Mouse (Mus musculus): ENCODE data around the gene Ubash3b. TPM values are rescaled to one million over a fixed set of nuclear protein-coding genes. Genes with fewer than 3 reads are reported as not detected.

Gene Ubash3b
- total RNA-seq, 4 experiments from 2014 or later = 2.0 to 2.3 (median 2.1) TPM

- DNase-seq = no peak
Observed at GRCm38 (mm10) chr9:41050331-41051079, 111.0 kb downstream of the Ubash3b start.

- DNase-seq = no peak
Observed at GRCm38 (mm10) chr9:41049282-41049681, 112.2 kb downstream of the Ubash3b start.

- DNase-seq = no peak
Observed at GRCm38 (mm10) chr9:41048820-41049219, 112.7 kb downstream of the Ubash3b start.

- DNase-seq = no peak
Observed at GRCm38 (mm10) chr9:41048216-41048615, 113.3 kb downstream of the Ubash3b start.

DNA sequence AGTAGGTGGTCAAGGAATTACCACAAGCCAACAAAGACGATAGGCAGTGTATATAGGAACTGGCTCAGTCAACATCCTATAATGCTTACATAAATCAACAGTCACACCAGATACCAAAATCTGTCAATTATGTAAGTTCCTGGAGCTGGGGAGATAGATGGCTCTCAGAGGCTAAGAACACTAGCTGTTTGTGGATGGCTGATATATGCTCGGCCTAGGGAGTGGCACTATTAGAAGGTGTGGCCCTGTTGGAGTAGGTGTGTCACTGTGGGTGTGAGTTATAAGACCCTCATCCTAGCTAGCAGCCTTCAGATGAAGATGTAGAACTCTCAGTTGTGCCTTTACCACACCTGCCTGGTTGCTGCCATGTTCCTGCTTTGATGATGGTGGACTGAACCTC lies 113.8 kb downstream of the Ubash3b start:
- no peak for DNase-seq

DNA sequence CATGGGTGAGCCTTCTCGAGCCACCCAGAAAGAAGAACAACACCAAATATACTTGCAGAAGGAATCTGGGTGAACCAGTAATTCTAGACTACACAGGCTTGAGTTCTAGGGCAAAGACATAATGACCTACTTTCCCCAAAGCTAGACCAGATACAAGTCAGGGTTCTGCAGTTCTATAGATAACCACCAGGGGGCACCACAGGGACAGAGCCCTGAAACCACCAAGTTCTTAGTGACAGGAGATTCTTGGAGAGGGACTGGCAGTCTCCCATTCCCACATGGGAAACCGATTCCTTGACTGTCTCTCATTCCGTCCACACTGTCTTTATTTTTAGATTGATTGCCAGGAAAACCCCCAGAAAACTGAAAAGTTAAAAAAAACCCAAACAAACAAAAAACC lies 116.9 kb downstream of the Ubash3b start:
- peak; percentile 77 for DNase-seq

DNA sequence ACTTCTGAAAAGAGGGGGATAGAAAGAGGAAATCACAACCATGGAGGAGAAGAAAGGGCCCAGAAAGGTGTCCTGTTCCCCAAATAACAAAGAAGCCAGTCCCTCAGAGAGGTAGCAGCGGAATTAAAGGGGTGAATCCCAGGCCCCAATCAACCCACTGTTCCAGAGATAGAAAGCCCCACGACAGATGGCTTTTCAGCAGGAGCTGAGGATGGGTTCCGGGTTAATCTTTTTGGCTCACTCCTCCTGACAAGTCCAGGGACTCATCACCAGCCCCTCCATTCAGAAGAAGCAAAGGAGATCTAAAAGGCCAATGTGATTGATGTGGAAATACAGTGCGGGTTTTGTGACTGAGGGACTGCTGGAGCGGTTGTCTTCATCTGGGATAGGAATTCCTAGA lies 117.9 kb downstream of the Ubash3b start:
- no peak for DNase-seq

DNA sequence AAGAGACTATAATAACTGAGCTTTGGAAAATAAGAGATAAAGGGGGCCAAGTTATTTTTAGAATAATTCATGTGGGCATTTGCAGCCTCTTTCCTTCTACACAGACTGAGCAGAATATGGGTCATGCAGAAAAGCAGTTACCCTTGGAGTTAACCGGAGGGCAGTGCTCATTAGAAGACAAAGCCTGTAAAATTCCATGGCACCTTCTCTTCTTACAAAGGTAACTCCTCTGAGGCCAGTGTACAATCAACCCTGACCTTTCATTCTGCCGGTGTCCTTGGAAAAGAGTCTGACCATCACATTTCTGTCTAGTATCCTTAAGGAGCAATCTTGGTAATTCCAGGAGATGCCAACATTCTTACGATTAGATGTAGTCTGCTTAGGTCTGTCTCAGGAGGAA lies 120.1 kb downstream of the Ubash3b start:
- no peak for DNase-seq

DNA sequence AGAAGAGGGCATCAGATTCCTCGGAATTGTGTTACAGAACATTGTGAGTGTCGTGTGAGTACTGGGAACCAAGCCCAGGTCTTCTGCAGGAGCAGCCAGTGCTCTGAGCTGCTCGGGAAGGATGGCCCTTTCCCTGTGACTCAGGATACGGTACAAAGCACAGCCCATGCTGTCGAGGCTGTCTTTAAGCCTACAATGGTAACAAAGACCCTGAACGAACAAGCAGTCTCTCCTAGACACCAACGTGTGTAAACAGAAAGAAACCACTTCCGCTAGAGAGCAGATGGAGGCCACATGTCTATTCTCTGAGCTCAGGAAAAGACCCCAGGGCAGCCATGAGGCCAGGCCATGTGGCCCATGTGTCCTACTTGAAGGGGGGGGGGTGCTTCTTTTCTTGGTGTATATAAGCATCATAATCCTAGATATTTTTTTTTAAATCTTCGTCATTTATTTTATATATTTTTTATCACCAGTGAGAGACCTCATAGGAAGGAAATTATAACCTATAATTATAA lies 123.3 kb downstream of the Ubash3b start:
- DNase-seq = no peak

DNA sequence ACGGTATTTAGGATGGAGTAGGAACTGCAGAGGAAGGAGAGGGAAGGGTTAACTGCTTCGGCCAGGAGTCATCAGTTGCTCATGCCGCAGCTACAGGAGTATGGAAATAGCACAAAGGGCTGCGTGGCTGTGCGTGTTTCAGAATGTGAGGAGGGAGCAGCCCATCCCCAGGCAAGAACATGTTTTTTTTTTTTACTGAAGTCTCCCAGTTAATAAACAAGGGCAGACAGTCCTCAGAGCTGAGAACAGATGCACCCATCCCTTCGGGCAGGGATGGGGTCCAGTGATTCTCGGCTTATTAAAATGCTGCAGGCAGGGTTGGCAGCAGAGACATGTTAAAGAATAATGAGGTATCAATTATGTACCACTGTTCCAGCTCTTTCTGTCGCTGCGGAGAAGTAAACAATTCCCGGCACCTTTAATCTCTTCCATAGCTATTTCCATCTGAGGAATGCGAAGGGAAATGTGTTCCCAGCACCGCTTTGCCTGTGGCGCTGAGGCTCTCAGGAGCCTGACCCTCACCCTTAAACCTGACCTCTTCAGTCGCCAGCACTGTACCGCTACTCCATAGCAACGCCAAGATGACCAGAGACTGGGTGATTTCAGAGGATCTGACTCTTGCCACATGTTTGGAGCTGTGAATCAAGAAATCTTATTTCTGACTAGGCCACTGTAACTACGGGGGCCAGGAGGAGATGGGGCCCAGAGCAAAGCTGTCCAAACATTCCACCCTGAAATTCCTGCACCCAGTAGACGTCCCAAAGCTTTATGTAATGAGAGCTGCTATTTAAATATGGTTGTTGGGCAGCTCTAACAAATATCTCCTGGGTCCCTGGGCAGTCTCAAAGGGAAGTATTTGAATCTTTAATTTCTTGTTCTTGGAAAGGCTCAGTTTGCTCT lies 129.7 kb downstream of the Ubash3b start:
- no peak for DNase-seq

GRCm38 (mm10) chr9:41029827-41030226 lies 131.7 kb downstream of the Ubash3b start:
- DNase-seq = no peak

DNA sequence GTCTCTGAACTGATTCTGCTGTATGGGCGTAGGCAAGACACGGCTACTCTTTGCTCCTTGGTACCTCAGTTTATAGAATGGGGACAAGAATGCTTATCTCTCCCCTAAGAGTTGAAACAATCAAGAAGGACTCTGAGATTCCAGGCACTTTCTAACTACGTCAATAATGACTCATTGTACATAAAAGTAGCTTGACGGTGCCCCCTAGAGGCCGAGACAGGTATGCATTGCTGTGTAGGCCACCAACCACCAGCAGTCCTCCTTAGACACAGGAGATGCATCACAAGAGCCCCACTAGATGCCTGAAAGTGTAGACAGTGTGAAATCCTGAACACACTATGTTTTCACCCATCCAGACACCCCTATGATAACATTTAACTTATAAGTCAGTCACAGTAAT lies 133.0 kb downstream of the Ubash3b start:
- no peak for DNase-seq

GRCm38 (mm10) chr9:41021690-41022089 lies 139.8 kb downstream of the Ubash3b start:
- DNase-seq = no peak

DNA sequence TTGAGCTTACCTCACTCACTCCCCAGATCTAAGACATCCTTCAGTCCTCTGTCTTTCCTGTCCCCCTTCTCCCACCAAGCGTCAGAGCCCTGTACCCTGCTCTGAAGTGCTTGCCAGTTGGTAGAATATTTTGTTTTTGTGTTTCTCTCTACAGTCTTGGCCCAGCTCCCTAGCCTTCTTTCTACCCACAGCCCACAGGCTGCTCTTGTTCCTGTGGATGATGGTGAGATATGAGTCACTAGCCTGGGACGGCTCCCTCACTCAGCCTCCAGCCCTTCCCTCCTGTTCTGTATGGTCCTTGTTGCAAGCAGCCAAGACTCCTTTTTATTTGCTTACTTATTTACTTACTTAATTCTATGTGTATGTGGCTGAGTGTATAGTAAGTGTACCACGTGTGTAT lies 141.0 kb downstream of the Ubash3b start:
- no peak for DNase-seq

- DNase-seq = no peak
Observed at GRCm38 (mm10) chr9:41014512-41014911, 147.0 kb downstream of the Ubash3b start.

GRCm38 (mm10) chr9:41012456-41012855 lies 149.0 kb downstream of the Ubash3b start:
- DNase-seq = no peak

DNA sequence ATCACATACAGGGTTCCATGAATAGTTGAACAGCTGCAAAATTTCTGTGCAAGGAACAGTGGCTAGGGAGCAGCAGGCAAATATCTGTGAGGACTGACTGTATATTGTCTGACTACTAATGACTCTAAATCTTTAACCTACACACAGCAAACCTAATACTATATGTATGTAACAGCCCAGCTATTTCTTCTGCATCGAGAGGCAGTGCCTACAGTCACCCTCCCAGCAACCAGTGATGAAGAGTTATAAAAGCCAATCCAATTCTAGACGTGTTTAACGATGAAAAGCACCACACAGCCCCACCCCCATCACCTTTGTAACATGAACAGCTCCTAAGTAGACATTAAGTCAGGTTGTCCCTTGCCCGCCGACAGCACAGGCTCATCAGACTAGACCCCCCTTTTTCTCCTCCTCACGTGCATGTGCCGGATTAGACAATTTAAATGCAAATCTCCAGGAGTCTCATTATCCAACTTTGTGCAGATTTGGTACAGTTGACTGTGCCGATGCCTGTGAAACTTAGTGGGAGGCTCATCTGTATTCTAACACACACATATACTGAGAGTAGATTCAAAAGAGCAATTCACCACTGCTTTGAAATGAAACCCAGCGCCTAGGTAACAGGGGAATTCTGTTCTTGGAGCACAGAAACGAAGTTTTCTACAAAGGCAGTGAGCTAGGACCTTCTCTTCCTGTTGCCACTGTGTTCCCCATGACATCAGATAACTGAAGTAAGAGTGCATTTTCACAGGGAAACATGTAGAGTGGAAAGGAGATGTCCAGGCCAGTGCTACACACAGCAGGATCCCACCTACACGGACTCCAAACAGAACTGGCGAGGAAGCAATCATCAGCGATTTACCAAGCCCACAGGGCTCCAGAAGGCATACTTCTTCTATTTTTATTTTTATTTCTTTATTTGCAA lies 149.7 kb downstream of the Ubash3b start:
- no peak for DNase-seq

- no peak for DNase-seq
Observed at GRCm38 (mm10) chr9:41007785-41008184, 153.7 kb downstream of the Ubash3b start.

GRCm38 (mm10) chr9:41004415-41004814 lies 157.1 kb downstream of the Ubash3b start, which contains the start of gene Crtam:
Crtam (minus strand) TSS chr9:41004628.
- DNase-seq = no peak

DNA sequence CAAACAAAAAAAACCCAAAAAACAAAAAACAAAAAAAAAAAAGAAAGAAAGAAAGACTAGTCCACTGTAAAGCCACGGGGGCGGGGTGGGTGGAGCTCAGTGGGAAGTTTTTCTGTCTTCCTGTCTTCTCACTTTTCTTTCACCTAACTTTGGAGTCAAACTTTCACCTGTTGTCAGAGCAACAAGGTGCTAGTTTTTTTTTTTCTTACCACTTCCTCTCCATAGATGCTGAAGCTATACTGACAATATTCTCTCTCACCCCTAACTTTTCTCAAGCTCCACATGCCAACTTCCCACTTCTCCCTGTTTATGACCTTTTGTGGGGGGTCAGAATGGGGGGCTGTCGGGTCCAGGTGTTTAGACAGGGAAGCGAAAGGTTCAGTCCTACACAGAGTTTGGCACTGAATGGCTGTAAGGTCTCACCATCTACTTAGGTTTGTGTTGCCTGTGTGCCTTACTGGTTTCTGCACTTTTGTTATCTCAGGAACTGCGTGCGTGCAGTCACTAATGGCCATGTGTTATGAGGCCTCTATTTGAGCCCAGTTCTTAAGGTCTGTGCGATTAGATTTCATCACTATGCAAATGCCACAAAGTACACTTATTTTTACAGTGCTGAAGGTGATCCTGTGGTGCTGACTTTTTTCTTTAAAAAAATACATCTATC lies 164.2 kb downstream of the Ubash3b start:
- DNase-seq = no peak

DNA sequence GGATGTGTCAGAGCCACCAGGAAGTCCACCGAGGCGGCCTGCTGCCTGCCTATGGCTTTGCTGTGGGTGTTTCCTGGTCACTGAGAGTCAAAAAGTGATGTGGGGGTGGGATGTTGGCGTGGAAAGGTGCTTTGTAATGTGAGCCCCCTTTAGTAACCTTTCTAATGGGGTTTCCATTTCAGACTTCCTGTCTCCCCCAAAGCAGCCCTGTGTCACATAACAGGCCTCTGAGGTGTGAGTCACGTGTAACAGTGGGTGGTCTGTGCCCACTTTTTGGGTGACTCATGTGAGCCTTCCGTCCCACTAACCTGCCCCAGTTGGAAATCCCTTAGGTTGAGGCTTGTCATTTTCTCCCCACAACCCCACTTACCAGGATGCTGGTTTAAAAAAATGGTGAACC lies 167.4 kb downstream of the Ubash3b start:
- DNase-seq = no peak

DNA sequence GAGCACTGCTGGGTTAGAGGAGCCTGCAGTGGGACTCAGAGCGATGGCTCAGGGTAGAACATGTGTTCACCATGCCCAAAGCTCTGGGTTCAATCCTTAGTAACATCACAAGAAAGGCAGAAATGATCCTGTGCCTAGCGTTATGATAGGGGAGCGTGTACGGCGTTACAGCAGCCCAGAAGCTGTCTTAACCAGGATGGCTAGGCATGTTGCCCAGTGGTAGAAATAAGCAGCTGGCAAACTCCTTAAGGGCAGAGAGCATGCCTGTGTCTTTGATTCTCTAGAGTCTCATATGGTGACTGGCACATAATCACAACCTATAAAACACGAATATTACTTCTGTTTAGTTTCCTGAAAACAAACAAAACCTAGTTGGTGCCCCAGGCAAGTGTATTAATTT lies 170.0 kb downstream of the Ubash3b start:
- DNase-seq = no peak

Data from adrenal gland, adult 8-10 months (tissue).